Mouse (Mus musculus): ENCODE measurements around the gene Smarcal1. TPM values are rescaled to one million over a fixed set of nuclear protein-coding genes. Genes with fewer than 3 reads are reported as not detected.

Smarcal1 gene
- polyA plus RNA-seq, 1 experiment from 2014 or later: 28.5 TPM

GRCm38 (mm10) chr1:72673070-72673469, 90.0 kb downstream of the Smarcal1 start:
- Histone ChIP-seq H3K36me3 (no peaks in the 10 kb centered on the region), H3K4me1 (no peaks in the 10 kb centered on the region), H3K9me3 (replicated peaks) (no peaks in the 10 kb centered on the region), H3K27me3 (ENCODE audit: low read depth, poor library complexity, severe bottlenecking) (no peaks in the 10 kb centered on the region), H3K27ac (replicated peaks) (no peak overlapping the region), H3K4me3 (no peak overlapping the region)
- WGBS: 65% methylated on average over 3 of the region's 3 CpGs
- DNase-seq (ENCODE audit: low spot score): no peak

Other genes starting within 250 kb of the Smarcal1 start
- gene March4, start 46.3 kb upstream of the Smarcal1 start, polyA plus RNA-seq (2016; fragmentation: Nextera tagmentation; extraction: Ambion mirVana): 0.22 and 0.55 TPM in 2 replicates
- gene Ankar, start 117.3 kb downstream of the Smarcal1 start, polyA plus RNA-seq (2016; fragmentation: Nextera tagmentation; extraction: Ambion mirVana): not detected in 2 replicates
- gene Rpl37a, start 128.0 kb downstream of the Smarcal1 start, polyA plus RNA-seq (2016; fragmentation: Nextera tagmentation; extraction: Ambion mirVana): 1,262 and 1,429 TPM in 2 replicates
- gene Igfbp2, start 241.3 kb downstream of the Smarcal1 start, polyA plus RNA-seq (2016; fragmentation: Nextera tagmentation; extraction: Ambion mirVana): 585 and 600 TPM in 2 replicates

Data from midbrain, embryonic 10.5 days (tissue).